Mouse (Mus musculus) yolk sac, embryonic 10.5 days (tissue): ENCODE measurements at regions not wholly inside any gene's neighbourhood (a gene's known extent, or its start where the extent isn't known, plus 50 kb on each side); places are given as distances from the start of the nearest gene placed in this dataset.

Experiments used
- DNase-seq: peaks from one replicate; pipeline ENCODE4 v3.0.0-alpha.2; 2017; ENCODE audit warnings: low spot score

DNA sequence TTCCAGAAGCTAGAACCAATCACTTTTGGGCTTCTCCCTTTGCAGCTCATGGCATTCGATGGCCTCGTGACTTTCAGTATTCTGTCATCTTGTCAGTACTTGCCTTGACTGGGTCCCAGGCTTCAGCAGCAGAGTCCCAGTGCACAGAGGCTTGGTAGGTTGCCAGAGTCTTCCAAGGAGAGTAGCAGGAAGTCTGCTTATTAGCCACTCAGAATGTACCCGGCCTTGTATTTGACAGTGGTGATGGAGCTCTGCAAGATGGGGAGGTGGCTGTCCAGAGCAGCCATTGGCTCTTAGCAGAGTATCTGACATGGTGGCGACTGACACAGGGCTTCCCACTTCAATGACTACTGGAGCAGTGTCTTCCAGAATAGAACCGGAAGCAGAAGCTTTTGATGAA, 293.3 kb upstream of the Cdh5 start:
- no peak for DNase-seq

GRCm38 (mm10) chr8:103808580-103808979, 292.8 kb upstream of the Cdh5 start:
- no peak for DNase-seq

GRCm38 (mm10) chr8:103809140-103809539, 292.3 kb upstream of the Cdh5 start:
- DNase-seq = no peak

DNA sequence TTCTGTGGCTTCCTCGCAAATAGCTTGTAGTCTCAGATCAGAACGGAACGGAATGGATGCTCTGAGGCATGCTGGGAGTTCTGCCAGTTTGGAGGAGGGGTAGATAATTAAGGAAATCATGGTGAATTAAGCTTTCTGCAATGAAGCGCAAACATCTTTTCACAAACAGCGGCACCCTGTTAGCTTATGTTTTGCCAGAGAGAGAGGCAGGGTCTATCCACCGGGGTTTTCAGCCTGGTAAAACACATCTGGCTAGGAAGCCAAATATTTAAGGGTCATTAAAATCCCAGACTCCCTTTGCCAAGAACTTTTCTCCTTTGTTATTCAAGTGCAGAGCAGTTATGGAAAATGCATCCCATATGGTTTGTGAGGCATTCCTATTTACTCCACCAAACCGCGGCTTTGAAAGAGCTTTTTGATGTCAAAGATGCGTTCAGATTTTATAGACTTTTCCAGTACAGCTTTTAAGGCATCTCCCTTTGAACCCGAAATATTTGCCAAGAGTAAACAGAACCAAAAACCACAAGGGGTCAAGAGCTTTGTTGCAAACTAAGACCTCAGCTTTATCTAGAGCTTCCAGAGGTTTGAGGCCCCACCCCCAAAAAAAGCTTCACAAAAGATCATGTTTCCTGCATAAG, 287.4 kb upstream of the Cdh5 start:
- no peak for DNase-seq

GRCm38 (mm10) chr8:103816101-103816894, 285.1 kb upstream of the Cdh5 start:
- no peak for DNase-seq

DNA sequence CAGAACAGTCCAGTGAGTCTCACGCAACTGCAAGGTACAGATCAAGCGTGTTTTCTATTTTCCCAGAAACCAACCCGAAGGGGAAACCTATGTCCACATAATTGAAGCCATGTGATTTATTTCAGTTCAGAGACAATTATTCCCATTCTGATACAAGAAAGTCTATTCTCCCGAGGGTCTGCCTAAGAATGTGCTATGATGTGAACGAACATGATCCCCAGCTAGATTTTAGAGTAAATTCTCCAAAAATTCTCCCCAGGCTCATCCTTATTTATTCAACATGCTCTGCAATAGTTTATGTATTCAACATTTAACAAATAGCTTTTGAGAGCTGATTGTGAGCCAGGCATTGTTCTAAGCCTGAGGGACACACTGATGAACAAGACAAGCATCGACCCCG, 277.9 kb upstream of the Cdh5 start:
- DNase-seq = no peak

DNA sequence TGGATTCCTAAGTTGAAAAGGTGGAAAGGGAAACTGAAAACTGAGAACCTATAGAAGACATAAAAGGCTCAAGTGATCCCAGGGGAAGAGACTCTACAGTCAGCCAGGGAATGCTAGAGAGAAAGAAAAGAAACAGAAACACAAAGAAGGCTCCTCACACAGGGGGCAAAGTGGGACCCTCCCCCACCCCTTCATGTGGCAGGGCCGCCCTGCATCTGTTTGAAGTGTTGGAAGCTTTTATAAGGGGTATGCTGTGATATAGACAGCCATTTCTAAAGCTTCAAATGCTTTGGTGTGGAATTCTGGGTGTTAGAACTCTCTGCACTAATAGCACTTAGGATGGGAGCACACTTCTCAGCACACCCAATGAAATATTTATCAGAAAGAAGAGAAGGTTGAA, 276.7 kb upstream of the Cdh5 start:
- DNase-seq = no peak

DNA sequence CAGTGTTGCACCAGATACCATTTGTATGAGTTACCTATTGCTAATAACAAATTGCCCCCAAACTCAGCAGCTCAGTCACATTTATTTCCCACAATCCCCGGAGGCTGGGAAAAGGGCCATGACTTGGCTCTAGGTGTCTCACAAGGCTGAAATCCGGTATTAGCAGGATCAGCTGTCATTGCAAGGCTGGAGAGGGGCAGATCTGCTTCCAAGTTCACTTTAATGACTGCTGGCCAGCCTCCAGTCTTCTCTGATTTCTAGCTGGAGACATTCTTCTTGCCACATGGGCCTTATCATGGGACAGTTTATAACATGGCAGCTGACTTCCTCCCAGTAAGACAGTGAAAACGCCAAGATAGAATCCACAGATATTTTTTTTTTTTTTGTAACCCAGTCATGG, 276.1 kb upstream of the Cdh5 start:
- DNase-seq = no peak

DNA sequence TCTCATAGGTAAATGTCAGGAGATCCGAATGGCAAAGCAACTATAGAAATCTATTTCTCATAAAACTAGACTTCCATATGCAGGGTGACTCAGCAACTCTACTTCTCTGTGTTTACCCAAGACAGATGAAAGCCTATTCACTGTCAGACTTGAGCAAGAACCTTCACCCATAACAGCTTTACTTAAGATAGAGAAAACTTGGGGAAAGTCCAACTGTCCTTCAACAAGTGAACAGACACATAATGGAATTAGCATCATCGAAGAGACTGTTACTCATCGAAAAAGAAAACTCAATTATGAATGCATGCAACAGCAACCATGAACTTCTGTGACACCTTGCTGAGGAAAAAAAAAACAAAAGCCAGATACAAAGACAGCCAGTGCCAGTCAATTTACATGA, 271.0 kb upstream of the Cdh5 start:
- no peak for DNase-seq

DNA sequence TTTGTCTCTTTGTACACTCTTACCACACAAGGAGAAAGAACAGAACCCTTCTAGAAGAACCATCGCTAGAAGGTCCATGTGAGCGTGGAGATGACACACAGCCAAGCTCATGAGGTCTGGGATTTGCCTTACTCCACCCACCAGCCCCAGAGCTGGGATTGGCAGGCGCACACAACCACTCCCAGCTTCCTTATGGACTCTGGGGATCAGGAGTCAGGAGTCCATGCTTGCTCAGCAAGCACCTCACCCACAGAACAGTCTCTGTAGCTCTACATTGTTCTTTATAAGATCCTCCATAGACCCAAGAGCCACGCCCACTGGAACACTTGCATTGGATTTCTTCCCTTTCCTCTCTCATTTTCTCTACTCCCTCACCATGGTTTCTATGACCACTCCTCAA, 261.4 kb upstream of the Cdh5 start:
- DNase-seq = no peak

DNA sequence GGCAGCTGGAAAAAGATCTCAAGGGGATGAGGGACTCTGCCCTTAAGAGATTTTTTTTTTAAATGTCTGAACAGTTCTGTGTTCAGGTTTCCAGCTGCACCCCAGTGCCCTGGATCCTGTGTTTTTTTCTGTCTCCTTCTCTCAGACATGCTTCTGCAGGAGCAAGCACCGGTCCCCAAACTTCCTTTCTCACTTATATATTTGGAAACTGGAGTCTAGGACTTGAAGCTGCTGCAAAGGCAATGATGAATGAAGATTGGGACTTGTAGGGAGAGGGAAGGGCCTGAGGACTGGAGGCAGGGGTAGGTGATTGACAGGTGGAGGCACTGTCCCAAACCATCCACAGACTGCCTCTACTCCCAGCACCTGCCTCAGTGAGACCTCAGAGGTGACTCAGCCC, 255.5 kb upstream of the Cdh5 start:
- DNase-seq = no peak

GRCm38 (mm10) chr8:103846382-103846976, 254.9 kb upstream of the Cdh5 start:
- DNase-seq = no peak

GRCm38 (mm10) chr8:103849785-103850184, 251.6 kb upstream of the Cdh5 start:
- DNase-seq = no peak

DNA sequence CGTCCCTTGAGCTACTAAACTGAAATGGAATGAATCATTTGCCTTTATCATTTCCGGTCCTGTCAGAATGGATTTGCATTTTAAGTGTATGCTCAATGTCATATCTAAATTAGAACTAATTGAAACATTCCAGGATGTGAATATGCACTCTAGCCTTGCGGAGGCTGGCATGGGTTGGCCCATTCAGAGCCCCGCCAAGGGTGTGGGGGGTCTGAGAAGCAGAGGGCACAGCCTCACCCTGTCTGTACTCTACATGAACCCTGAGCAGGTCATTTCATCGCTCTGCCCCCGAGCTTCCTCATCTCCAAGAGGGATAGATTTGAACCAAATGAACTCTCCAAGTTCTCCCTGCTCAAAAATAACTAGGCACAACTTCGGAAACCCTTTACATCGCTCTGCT, 250.1 kb upstream of the Cdh5 start:
- DNase-seq = no peak

DNA sequence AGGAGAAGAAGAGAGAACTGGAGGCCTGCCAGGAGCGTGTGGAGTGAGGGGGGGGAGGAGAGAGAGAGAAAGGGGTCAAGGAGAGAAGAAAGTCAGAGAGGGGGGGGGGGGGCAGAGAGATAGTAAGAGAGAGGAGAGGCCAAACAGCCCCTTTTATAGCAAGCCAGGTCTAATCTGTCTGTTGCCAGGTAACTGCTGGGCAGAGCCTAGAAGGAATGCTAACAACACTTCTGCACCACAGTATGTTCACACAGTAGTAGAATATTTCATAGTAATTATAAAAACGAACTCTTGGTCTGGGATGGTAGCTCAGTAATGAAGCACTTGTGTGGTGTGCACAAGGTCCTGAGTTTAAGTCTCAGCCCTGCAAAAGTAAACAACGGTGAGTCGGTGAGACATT, 248.4 kb upstream of the Cdh5 start:
- no peak for DNase-seq

DNA sequence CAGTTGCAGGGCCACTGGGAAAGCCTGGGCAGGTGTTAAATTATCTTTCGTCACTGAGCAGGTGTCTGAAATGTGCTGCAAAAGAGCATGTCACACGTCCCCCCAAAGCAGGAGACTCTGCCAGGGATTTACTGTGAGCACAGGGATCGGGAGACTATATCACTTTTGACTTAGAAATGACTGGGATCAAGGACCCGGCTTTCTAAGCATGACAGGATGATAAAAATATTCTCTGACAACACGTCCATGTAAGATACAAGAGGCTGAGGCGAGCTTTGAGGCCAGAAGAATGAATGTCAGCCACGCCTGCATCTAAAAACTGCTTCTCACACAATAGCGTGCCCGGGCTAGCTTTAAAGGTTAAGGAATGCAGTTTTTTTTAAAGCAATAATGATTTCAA, 246.1 kb upstream of the Cdh5 start:
- no peak for DNase-seq

- DNase-seq = no peak
These were observed 242.3 kb upstream of the Cdh5 start for GRCm38 (mm10) chr8:103859130-103859529.

GRCm38 (mm10) chr8:103873598-103874502, 227.6 kb upstream of the Cdh5 start:
- DNase-seq = peak; percentile 13

GRCm38 (mm10) chr8:103874506-103874905, 226.9 kb upstream of the Cdh5 start:
- no peak for DNase-seq

- DNase-seq = no peak
These were observed 221.9 kb upstream of the Cdh5 start for GRCm38 (mm10) chr8:103879505-103879904.

DNA sequence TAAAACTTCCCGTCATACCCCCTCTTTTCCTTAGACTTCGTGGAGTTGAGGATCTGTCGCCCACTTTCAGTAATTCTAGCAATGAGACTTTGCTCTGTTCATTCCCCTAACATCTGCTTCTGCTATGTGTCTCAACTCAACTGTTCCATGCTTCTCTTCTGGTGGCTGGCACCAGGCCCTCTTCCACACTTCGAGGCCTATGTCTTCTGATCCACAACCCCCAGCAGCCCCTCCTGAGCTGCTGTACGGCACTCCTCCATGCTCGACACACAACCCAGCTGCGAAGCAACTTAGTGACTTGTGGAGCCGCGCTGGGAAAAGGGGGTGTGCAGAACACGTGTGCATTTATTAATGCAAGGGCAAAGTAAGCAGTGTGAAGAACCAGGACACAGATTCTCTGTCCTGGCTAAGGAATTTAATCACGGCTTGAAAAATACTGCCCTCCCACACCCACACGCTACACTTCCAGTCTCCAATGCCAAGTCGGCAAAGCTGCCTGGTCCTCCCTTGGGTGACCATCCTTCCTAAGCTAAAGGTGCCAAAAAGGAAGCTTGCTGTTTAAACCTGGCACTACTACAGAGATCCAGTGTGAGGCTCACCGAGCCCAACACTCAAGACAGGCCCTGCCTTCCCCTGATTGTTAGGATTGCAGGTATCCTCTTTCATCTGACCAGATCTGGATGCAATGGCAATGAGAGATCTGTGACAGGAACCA, 220.8 kb upstream of the Cdh5 start:
- no peak for DNase-seq

DNA sequence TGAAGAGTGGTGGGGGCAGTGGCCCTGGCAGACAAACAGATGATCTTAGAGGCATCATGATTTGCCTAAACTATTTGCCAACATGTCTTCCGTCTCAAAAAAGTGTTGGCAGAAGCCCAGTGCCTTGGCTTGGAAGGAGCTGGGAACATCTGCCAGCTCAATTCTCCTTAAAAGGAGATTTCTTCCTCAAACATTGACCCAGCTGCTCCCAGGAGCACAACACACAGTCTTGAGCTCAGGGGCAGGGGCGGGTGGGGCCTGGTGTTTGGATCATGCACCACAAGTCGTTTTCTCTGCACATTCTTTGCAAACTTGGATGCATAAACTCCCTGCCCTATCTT, 220.3 kb upstream of the Cdh5 start:
- no peak for DNase-seq
